Mouse (Mus musculus) forebrain, postnatal 0 days (tissue): Measurements from ENCODE around the gene Iqschfp. TPM values are rescaled to one million over a fixed set of nuclear protein-coding genes. Genes with fewer than 3 reads are reported as not detected.

Source experiments
- ATAC-seq: fragments of 200-750 bp; cut with Nextera tagmentation; 2 replicates; pipeline ENCODE4 v1.8.0; 2017; ENCODE audit warnings: mild to moderate bottlenecking, moderate library complexity
- DNase-seq: peaks from one replicate; pipeline ENCODE4 v3.0.0-alpha.2; 2015
- H3K27ac ChIP-seq: fragments of 300-500 bp; sonication (generic); 2 replicates; pipeline ENCODE4 v1.5.1; 2014; ENCODE audit warnings: low read depth, mild to moderate bottlenecking, antibody characterized with exemption, low read length, moderate library complexity, mixed read lengths
- H3K27me3 ChIP-seq: fragments of 300-500 bp; sonication (generic); 2 replicates; pipeline ENCODE4 v1.6.1; 2014; ENCODE audit warnings: mild to moderate bottlenecking, low read length, mixed read lengths; ENCODE audit not compliant: insufficient read depth
- H3K36me3 ChIP-seq: fragments of 300-500 bp; sonication (generic); 2 replicates; pipeline ENCODE4 v1.6.1; 2014; ENCODE audit warnings: mild to moderate bottlenecking, moderate library complexity; ENCODE audit not compliant: insufficient read depth
- H3K4me1 ChIP-seq: fragments of 300-500 bp; sonication (generic); 2 replicates; pipeline ENCODE4 v1.6.1; 2014; ENCODE audit warnings: antibody characterized with exemption; ENCODE audit not compliant: insufficient read depth
- H3K4me2 ChIP-seq: fragments of 300-500 bp; sonication (generic); 2 replicates; pipeline ENCODE4 v1.6.1; 2014; ENCODE audit warnings: low read depth, mild to moderate bottlenecking, moderate library complexity
- H3K4me3 ChIP-seq: fragments of 300-500 bp; sonication (generic); 2 replicates; pipeline ENCODE4 v1.5.1; 2014; ENCODE audit warnings: low read depth, low read length, mixed read lengths
- H3K9ac ChIP-seq: fragments of 300-500 bp; sonication (generic); 2 replicates; pipeline ENCODE4 v1.6.1; 2014; ENCODE audit warnings: mild to moderate bottlenecking
- H3K9me3 ChIP-seq: fragments of 300-500 bp; sonication (generic); 2 replicates; pipeline ENCODE4 v1.6.1; 2016; ENCODE audit warnings: low read length
- CTCF ChIP-seq: sonication (generic); IDR thresholded peaks from 2 replicates; pipeline ENCODE4 v1.5.1; 2016; ENCODE audit warnings: antibody characterized with exemption, control low read depth, low read depth
- WGBS: fragments of 180-500 bp; shearing (Covaris S2); extraction: QIAGEN DNeasy Blood & Tissue Kit; methylation state at CpG from one replicate; pipeline ENCODE4 v1.1.7; 2014; 5-methylcytosine and 5-hydroxymethylcytosine counted together
- polyA plus RNA-seq: library from polyadenylated mRNA; unstranded; fragments of >200 nt; fragmentation: Nextera tagmentation; extraction: Ambion mirVana; gene quantifications from 2 replicates; pipeline ENCODE4 v1.2.1, GENCODE M21; 2015
- total RNA-seq: library from RNA; depleted of rRNA; stranded (reverse); fragments of >200 nt; gene quantifications from 2 replicates; pipeline ENCODE4 v1.2.3, GENCODE M21; 2014

Iqschfp gene
- total and polyA plus RNA-seq, 2 experiments from 2014 or later: 6.6 to 8.8 TPM

DNA sequence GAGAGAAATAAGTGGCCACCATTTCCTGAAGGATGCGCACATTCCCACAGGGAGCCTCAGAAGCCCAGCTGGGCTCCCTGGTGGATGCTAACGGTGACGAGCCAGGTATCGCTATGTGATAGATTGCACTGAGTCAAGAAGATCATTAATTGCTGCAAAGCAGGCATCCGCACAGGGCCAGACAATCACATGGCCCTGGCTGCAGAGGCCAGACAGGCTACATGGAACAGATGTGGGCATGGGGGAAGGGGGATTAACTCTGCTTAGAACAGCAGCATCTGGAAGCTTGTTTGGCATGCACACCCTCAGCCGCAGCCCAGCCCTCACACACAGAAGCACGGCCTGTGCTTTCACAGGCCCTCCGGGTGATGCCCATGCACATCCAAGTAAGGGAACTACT is 698.4 kb downstream of the Iqschfp start:
- no peak overlapping the region for H3K4me2 ChIP-seq
- H3K36me3 ChIP-seq: no peaks in the 10 kb centered on the region
- no peaks in the 10 kb centered on the region for H3K27me3 ChIP-seq
- H3K27ac ChIP-seq: no peak overlapping the region
- no peak for DNase-seq
- ATAC-seq: no peak
- H3K4me3 ChIP-seq: no peak overlapping the region
- H3K9me3 ChIP-seq: no peaks in the 10 kb centered on the region
- H3K9ac ChIP-seq: no peak overlapping the region
- H3K4me1 ChIP-seq: peaks cover 14% of the 10 kb centered on the region
- TF ChIP-seq CTCF: no peak
- 62% methylated on average over 8 of the region's 8 CpGs for WGBS

DNA sequence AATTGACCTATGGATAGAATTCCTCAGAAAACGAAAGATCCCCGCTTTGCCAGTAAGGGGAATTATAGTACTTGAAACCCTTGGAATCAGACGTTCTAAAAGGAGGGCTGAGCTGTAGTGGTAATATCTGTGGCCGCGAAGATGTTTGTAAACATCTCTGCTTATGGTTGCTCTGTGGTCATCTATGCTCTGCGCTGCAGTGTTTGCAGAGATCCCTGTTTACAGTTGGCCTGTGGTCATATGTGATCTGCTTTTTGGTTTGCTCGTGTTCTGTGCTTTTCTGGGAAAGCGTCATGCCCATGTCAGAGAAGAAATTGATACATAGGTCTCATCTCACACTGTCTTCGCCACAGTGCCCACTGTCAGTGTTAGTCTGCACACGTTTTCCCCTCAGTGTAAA is 700.5 kb downstream of the Iqschfp start:
- no peaks in the 10 kb centered on the region for H3K36me3 ChIP-seq
- DNase-seq: no peak
- no peak overlapping the region for H3K4me2 ChIP-seq
- H3K9ac ChIP-seq: no peak overlapping the region
- WGBS: 84% methylated on average over 10 of the region's 10 CpGs
- TF ChIP-seq CTCF: no peak
- peaks cover 14% of the 10 kb centered on the region for H3K4me1 ChIP-seq
- no peak overlapping the region for H3K4me3 ChIP-seq
- H3K27me3 ChIP-seq: no peaks in the 10 kb centered on the region
- no peak for ATAC-seq
- H3K27ac ChIP-seq: peak overlapping the region; percentile 9; the same call in 1 of the 2 replicates
- no peaks in the 10 kb centered on the region for H3K9me3 ChIP-seq

DNA sequence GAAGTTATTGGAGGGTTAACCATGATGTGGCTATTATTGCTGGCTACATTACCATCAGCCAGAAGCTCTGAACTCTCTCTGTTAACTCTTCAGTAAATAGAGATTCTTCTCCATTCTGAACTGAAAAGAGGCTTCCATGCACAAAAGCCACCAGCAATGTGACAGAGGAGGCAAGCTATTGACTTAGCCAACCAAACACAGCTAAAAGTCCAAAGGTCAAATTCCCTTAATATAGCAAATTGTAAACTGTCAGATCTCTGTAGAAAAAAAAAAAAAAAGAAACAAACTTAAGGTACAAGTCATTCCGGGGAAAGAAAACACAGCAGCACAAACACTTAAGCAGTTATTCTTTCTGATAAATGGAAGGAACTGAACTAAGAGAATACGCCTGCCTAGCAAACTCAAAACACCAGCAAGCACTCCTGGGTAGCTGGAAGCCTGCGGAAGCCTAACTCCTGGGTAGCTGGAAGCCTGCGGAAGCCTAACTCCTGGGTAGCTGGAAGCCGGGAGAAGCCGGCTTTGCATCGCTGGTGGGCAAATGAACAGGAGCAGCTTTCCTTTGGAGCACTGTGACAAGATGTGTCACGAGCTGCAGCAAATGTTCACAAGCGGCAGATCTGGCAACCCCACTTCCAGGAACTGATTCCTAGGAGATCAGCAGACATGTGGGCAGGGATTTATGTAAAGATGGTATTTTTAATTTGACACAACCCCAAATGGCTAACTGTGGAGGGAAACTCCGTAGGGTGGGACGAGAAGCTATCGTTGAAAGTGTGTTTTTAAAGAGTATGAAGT is 701.2 kb downstream of the Iqschfp start:
- no peak for TF ChIP-seq CTCF
- Histone ChIP-seq H3K4me1 (peaks cover 14% of the 10 kb centered on the region), H3K27me3 (no peaks in the 10 kb centered on the region), H3K4me3 (no peak overlapping the region), H3K27ac (0 out of 2 replicates have a peak overlapping the region, but pooled peaks have one; percentile 9), H3K4me2 (no peak overlapping the region), H3K9ac (no peak overlapping the region), H3K9me3 (no peaks in the 10 kb centered on the region), H3K36me3 (no peaks in the 10 kb centered on the region)
- ATAC-seq (peak; percentile 62), DNase-seq (peak; percentile 67)
- WGBS: 47% methylated on average over 12 of the region's 12 CpGs

DNA sequence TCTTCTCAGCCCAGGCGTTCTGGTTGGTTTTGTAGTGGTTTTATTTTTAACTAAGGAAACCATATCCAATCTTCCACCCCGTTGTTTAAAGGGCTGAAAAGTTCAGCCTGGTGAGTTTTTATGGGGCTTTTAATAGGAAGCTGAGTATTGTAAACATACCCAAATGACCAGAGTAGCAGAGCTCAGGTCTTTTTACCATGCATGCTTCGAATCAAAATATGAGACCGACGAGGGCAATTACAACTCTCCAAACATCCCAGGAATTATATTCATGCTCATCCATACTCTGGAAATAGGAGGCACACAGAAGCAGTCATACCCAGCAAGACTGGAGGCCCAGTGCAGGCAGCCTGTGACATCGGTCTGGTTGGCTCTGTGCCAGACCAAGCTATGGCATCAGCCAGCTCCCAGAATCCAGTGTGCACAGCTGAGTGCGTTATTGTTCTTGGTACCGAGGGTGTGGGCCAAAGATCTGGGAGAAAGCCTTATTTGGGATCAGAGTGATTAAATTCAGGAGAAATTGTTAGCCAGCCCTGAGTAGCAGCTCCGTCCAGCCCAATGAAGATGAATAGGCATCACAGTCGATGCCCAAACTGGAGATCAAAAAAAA is 703.4 kb downstream of the Iqschfp start:
- no peak overlapping the region for H3K27ac ChIP-seq
- ATAC-seq: peak; percentile 42
- H3K9ac ChIP-seq: no peak overlapping the region
- DNase-seq: no peak
- H3K27me3 ChIP-seq: no peaks in the 10 kb centered on the region
- H3K4me2 ChIP-seq: no peak overlapping the region
- 47% methylated on average over 10 of the region's 10 CpGs for WGBS
- no peak overlapping the region for H3K4me3 ChIP-seq
- peaks cover 14% of the 10 kb centered on the region for H3K4me1 ChIP-seq
- no peak for TF ChIP-seq CTCF
- H3K9me3 ChIP-seq: no peaks in the 10 kb centered on the region
- H3K36me3 ChIP-seq: no peaks in the 10 kb centered on the region

DNA sequence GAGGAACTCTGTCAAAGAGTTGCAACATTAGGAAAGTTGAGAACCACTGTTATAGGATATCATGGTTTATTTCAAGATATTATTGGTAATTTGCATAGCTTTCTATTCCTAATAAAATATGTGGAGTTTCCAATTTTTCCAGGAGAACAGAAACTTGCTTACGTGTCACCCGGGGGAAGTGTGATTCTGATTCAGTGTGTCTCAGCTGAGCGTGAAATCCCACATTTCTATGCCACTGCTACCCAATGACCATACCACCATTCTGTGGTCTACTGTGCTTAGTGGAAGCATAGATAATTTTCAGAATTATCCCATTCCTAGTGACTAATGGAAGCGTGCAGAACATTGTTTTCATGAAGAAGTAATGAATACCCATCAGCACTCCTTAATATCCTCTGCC is 704.9 kb downstream of the Iqschfp start:
- TF ChIP-seq CTCF: no peak
- no peak for DNase-seq
- no peaks in the 10 kb centered on the region for H3K9me3 ChIP-seq
- H3K4me1 ChIP-seq: peaks cover 14% of the 10 kb centered on the region
- H3K9ac ChIP-seq: no peak overlapping the region
- no peak for ATAC-seq
- H3K27me3 ChIP-seq: no peaks in the 10 kb centered on the region
- H3K27ac ChIP-seq: no peak overlapping the region
- no peak overlapping the region for H3K4me2 ChIP-seq
- 89% methylated on average over 4 of the region's 4 CpGs for WGBS
- H3K36me3 ChIP-seq: no peaks in the 10 kb centered on the region
- no peak overlapping the region for H3K4me3 ChIP-seq

DNA sequence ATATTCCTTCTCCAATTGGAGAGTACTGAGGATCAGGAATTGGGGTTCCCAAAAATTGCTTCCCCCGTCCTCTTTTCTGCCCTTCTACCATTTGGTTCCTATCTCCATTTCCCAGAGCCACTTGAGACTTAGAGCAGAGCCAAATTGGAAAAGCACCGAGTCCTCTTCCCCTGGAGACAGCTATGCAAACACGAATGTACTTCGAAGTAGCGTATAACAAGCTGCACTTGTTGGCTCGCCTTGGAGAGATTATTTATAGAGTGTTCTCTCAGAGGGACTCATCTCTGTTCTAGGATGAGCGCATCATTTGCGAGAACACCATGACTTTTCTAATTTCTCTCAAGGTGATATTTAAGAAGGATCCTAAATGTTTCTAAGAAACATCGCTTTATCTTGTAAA is 710.9 kb downstream of the Iqschfp start:
- WGBS: 72% methylated on average over 9 of the region's 9 CpGs
- no peaks in the 10 kb centered on the region for H3K36me3 ChIP-seq
- no peaks in the 10 kb centered on the region for H3K4me1 ChIP-seq
- TF ChIP-seq CTCF: no peak
- H3K4me3 ChIP-seq: no peak overlapping the region
- H3K27me3 ChIP-seq: no peaks in the 10 kb centered on the region
- no peak overlapping the region for H3K27ac ChIP-seq
- ATAC-seq (peak; percentile 74), DNase-seq (no peak)
- no peaks in the 10 kb centered on the region for H3K9me3 ChIP-seq
- H3K4me2 ChIP-seq: no peak overlapping the region
- H3K9ac ChIP-seq: no peak overlapping the region

DNA sequence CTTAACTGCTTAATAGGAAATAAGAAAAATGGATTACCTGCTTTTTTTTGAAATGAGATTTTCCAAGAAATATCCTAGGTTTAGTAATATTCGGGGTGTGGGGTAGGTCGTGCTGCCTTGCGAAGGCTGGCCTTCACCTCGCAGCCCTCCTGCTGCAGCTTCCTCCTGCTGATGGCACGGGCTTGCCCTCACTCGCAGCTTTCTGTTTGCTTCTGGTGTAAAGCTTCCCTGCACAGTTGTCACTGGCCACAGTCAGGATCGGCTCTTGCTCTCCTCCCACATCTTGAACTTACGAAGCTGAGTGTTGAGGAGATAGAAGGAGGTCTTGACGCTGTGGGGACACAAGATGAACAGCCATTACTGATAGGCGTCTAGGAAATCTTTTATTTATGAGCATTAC is 712.4 kb downstream of the Iqschfp start:
- Histone ChIP-seq H3K9me3 (no peaks in the 10 kb centered on the region), H3K4me1 (no peaks in the 10 kb centered on the region), H3K27me3 (no peaks in the 10 kb centered on the region), H3K9ac (no peak overlapping the region), H3K27ac (0 out of 2 replicates have a peak overlapping the region, but pooled peaks have one; percentile 0), H3K4me3 (no peak overlapping the region), H3K4me2 (no peak overlapping the region), H3K36me3 (no peaks in the 10 kb centered on the region)
- 73% methylated on average over 10 of the region's 10 CpGs for WGBS
- DNase-seq (no peak), ATAC-seq (no peak)
- no peak for TF ChIP-seq CTCF
